Mouse (Mus musculus): ENCODE measurements around the gene Gm28710. TPM values are rescaled to one million over a fixed set of nuclear protein-coding genes. Genes with fewer than 3 reads are reported as not detected.

The Gm28710 gene
- polyA plus RNA-seq, 1 experiment from 2014 or later = not detected

Other genes starting within 250 kb of the Gm28710 start
- gene Hgf, start 238.3 kb upstream of the Gm28710 start, polyA plus RNA-seq (2015; fragmentation: Nextera tagmentation; extraction: Ambion mirVana) = 0.49 and 0.82 TPM in 2 replicates

Measured in neural tube, embryonic 15.5 days (tissue).